Mouse (Mus musculus): ENCODE measurements around the gene Gm21973.

Gm21973 gene

GRCm38 (mm10) chr15:10400415-10400814 is 75.2 kb downstream of the Gm21973 start:
- DNase-seq (ENCODE audit: low spot score) = no peak

- DNase-seq (ENCODE audit: low spot score) = no peak
Observed at GRCm38 (mm10) chr15:10409842-10410241, 84.7 kb downstream of the Gm21973 start.

- no peak for DNase-seq (ENCODE audit: low spot score)
Observed at GRCm38 (mm10) chr15:10410881-10411280, 85.7 kb downstream of the Gm21973 start.

DNA sequence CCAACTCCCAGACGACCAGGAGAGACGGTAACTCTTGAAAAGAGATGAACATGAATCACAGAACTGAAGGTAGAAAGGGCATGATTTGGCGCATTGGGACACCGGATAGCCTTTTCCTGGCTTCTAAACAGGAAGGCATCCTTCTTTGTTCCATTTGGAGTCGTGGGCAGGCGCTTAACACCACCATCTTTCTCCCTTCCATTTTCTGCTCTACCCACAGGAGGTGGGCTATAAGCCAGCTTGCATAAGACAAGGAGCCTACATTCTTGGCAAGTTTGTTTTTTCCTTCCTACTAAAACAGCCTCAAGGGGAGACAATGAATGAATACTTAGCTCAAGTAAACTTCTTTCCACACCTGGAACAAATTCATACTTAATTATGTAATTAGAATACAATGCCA is 88.5 kb downstream of the Gm21973 start:
- DNase-seq (ENCODE audit: low spot score) = no peak

- no peak for DNase-seq (ENCODE audit: low spot score)
Observed at GRCm38 (mm10) chr15:10421138-10421784, 96.1 kb downstream of the Gm21973 start.

DNA sequence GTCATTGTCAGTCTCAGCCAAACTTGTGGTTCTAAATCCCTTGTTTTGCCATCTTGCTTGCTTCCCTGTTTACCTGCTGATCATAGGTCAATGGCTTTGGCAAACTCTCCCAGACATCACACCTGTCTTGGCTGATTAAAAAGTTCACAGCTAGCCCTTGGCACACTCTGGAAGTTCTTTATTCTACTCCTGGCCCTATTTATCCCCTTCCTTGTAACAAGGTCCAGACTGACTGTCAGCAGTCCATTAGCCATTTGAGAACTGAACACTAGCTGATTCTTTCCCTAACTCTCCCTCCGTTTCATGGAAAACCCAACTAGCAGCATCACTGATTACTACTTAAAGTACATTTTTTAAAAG is 96.6 kb downstream of the Gm21973 start:
- DNase-seq (ENCODE audit: low spot score) = no peak

Measured in ovary, postnatal 10 days (tissue).